Mouse (Mus musculus) C2C12 (cell line): ENCODE data around the gene Commd9.

Experiments
- CEBPB ChIP-seq: IDR thresholded peaks from one replicate; pipeline ENCODE4 v1.6.1; 2011; ENCODE audit warnings: low read depth, mild to moderate bottlenecking, control low read depth, moderate library complexity
- CTCF ChIP-seq: IDR thresholded peaks from one replicate; pipeline ENCODE4 v1.5.1; 2011; ENCODE audit not compliant: control insufficient read depth, insufficient read depth, insufficient read length
- FOSL1 ChIP-seq: IDR thresholded peaks from one replicate; pipeline ENCODE4 v1.8.0; 2011; ENCODE audit warnings: mild to moderate bottlenecking, low read length; ENCODE audit not compliant: poor library complexity, insufficient read depth, severe bottlenecking
- MAX ChIP-seq: IDR thresholded peaks from one replicate; pipeline ENCODE4 v1.6.1; 2011; ENCODE audit warnings: mild to moderate bottlenecking, control low read depth
- MYOD1 ChIP-seq: IDR thresholded peaks from one replicate; pipeline ENCODE4 v1.6.1; 2011; ENCODE audit warnings: low read depth; ENCODE audit not compliant: control insufficient read depth, insufficient read length
- MYOG ChIP-seq: IDR thresholded peaks from one replicate; pipeline ENCODE4 v1.6.1; 2011; ENCODE audit not compliant: control insufficient read depth, insufficient read length; ENCODE audit errors: extremely low read depth
- USF1 ChIP-seq: IDR thresholded peaks from one replicate; pipeline ENCODE4 v1.6.1; 2011; ENCODE audit warnings: low read depth, mild to moderate bottlenecking, control low read depth, moderate library complexity

- TF ChIP-seq CTCF (no peak), MAX (no peak), CEBPB (no peak), USF1 (no peak), MYOG (no peak), MYOD1 (no peak), FOSL1 (no peak)
Observed at GRCm38 (mm10) chr2:101891143-101891542, 5.1 kb downstream of the Commd9 start.
